Mouse (Mus musculus) liver, adult 10 weeks (tissue): Measurements from ENCODE around the gene Clmp. TPM values are rescaled to one million over a fixed set of nuclear protein-coding genes. Genes with fewer than 3 reads are reported as not detected.

Experiments used
- polyA plus RNA-seq: library from polyadenylated mRNA; stranded (reverse); fragments of 350-450 nt; fragmentation: Illumina TruSeq; extraction: RNeasy Lipid Tissue Mini Kit (QIAGEN cat#74804); gene quantifications from one replicate; pipeline ENCODE4 v1.2.3, GENCODE M21; 2014; ENCODE audit warnings: low read depth, low replicate concordance

Gene Clmp
- 2.3 TPM for polyA plus RNA-seq

DNA sequence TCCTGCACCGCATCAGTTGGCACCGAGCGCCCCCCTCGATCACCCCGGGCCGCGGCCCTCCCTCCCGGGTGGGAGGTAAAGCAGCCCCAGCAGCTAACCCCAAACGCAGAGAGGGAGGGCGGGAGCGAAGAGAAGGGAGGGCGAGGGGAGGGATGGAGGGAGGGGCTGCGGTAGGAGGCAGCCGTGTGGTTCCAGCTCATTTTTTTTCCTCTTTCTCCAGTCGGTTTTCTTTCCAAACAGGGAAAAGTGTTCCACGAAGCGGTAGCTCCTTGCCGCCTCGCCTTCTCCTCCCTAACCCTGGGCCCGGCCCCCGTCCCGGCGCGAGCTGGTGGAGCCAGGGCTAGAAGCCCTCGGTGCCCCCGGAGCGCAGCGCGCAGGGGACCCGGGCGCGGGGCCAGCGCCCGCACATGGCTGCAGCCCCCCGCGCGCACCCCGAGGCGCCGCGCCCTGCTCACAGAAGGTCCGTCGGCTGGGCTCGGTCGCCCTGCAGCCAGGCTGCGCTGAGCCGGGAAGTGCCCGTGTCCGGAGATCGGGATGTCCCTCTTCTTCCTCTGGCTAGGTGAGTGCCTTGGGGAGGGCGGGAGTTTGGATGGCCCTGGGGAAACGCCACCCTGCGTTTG is at the start of gene Clmp:
Clmp (plus strand) TSS at position 162 of the 620 bp plus-strand sequence.

GRCm38 (mm10) chr9:40670313-40670712 is 15.4 kb upstream of the Clmp start, which contains the start of gene Gm21915:
TSS of gene Gm21915 (plus strand) at chr9:40670613.

DNA sequence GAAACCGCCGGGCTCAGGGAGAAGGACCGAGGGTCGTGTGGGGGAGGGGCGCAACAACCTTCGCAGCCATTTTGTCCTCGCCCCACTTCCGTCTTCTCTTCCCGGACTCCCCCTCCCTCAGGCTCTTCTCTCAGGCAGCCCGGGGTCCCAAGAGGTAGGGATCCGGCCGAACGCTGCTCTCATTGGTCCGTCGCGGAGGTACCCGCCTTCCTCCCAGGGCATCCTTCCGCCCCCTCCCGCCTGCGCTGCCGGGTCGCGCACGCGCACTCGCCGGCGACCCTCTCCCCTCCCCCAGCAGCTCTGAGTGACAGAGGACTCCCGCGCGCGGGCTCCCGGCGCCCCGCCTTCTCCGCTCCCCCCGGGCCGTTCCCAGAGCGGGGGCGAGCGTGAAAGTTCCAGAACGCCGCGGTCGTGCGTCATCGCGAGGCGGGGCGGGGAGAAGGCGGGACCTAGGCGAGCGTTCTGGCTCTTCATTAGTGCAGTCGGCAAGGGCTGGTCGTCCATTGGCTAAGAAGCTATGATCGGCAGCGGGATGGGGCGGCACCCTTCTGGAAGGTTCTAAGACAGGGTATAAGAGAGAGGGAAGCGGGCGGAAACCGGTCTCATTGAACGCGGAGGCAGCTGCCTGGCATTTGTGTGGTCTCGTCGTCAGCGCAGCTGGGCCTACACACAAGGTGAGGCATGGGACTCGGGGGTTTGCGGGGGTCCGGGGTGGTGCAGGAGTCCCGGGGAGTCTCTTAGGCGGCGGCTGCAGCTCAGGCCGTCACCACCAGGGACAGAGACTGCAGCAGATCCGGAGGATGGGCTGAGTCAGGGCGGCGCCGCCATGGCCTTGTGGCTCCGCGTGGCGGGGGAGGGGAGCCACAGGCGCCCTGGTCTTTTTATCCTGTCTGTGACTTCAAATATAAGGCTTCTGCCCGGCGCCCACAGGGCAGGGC is 115.2 kb downstream of the Clmp start, which contains the start of gene Hspa8:
Hspa8 (plus strand) TSS at position 310 of the 938 bp plus-strand sequence.

Other genes with a start within 250 kb of the Clmp start
- gene Gramd1b, start 154.6 kb upstream of the Clmp start, polyA plus RNA-seq = 0.85 TPM
- gene Gm21915, start 15.3 kb upstream of the Clmp start, polyA plus RNA-seq = not detected
- 1,210 TPM for gene Hspa8, start 115.0 kb downstream of the Clmp start, polyA plus RNA-seq
- gene Bsx, start 188.2 kb downstream of the Clmp start, polyA plus RNA-seq = not detected